Mouse (Mus musculus) forebrain, postnatal 0 days (tissue): ENCODE measurements around the gene Crat. TPM values are rescaled to one million over a fixed set of nuclear protein-coding genes. Genes with fewer than 3 reads are reported as not detected.

Experiments
- ATAC-seq: fragments of 200-750 bp; cut with Nextera tagmentation; 2 replicates; pipeline ENCODE4 v1.8.0; 2017; ENCODE audit warnings: mild to moderate bottlenecking, moderate library complexity
- DNase-seq: peaks from one replicate; pipeline ENCODE4 v3.0.0-alpha.2; 2015
- H3K27ac ChIP-seq: fragments of 300-500 bp; sonication (generic); 2 replicates; pipeline ENCODE4 v1.5.1; 2014; ENCODE audit warnings: low read depth, mild to moderate bottlenecking, antibody characterized with exemption, low read length, moderate library complexity, mixed read lengths
- H3K27me3 ChIP-seq: fragments of 300-500 bp; sonication (generic); 2 replicates; pipeline ENCODE4 v1.6.1; 2014; ENCODE audit warnings: mild to moderate bottlenecking, low read length, mixed read lengths; ENCODE audit not compliant: insufficient read depth
- H3K36me3 ChIP-seq: fragments of 300-500 bp; sonication (generic); 2 replicates; pipeline ENCODE4 v1.6.1; 2014; ENCODE audit warnings: mild to moderate bottlenecking, moderate library complexity; ENCODE audit not compliant: insufficient read depth
- H3K4me1 ChIP-seq: fragments of 300-500 bp; sonication (generic); 2 replicates; pipeline ENCODE4 v1.6.1; 2014; ENCODE audit warnings: antibody characterized with exemption; ENCODE audit not compliant: insufficient read depth
- H3K4me2 ChIP-seq: fragments of 300-500 bp; sonication (generic); 2 replicates; pipeline ENCODE4 v1.6.1; 2014; ENCODE audit warnings: low read depth, mild to moderate bottlenecking, moderate library complexity
- H3K4me3 ChIP-seq: fragments of 300-500 bp; sonication (generic); 2 replicates; pipeline ENCODE4 v1.5.1; 2014; ENCODE audit warnings: low read depth, low read length, mixed read lengths
- H3K9ac ChIP-seq: fragments of 300-500 bp; sonication (generic); 2 replicates; pipeline ENCODE4 v1.6.1; 2014; ENCODE audit warnings: mild to moderate bottlenecking
- H3K9me3 ChIP-seq: fragments of 300-500 bp; sonication (generic); 2 replicates; pipeline ENCODE4 v1.6.1; 2016; ENCODE audit warnings: low read length
- CTCF ChIP-seq: sonication (generic); IDR thresholded peaks from 2 replicates; pipeline ENCODE4 v1.5.1; 2016; ENCODE audit warnings: antibody characterized with exemption, control low read depth, low read depth
- WGBS: fragments of 180-500 bp; shearing (Covaris S2); extraction: QIAGEN DNeasy Blood & Tissue Kit; methylation state at CpG from one replicate; pipeline ENCODE4 v1.1.7; 2014; 5-methylcytosine and 5-hydroxymethylcytosine counted together
- polyA plus RNA-seq: library from polyadenylated mRNA; unstranded; fragments of >200 nt; fragmentation: Nextera tagmentation; extraction: Ambion mirVana; gene quantifications from 2 replicates; pipeline ENCODE4 v1.2.1, GENCODE M21; 2015
- total RNA-seq: library from RNA; depleted of rRNA; stranded (reverse); fragments of >200 nt; gene quantifications from 2 replicates; pipeline ENCODE4 v1.2.3, GENCODE M21; 2014; rRNA removed

The Crat gene
- total RNA-seq: 28.0 and 33.6 TPM in 2 replicates
- 20.7 and 24.0 TPM in 2 replicates for polyA plus RNA-seq

DNA sequence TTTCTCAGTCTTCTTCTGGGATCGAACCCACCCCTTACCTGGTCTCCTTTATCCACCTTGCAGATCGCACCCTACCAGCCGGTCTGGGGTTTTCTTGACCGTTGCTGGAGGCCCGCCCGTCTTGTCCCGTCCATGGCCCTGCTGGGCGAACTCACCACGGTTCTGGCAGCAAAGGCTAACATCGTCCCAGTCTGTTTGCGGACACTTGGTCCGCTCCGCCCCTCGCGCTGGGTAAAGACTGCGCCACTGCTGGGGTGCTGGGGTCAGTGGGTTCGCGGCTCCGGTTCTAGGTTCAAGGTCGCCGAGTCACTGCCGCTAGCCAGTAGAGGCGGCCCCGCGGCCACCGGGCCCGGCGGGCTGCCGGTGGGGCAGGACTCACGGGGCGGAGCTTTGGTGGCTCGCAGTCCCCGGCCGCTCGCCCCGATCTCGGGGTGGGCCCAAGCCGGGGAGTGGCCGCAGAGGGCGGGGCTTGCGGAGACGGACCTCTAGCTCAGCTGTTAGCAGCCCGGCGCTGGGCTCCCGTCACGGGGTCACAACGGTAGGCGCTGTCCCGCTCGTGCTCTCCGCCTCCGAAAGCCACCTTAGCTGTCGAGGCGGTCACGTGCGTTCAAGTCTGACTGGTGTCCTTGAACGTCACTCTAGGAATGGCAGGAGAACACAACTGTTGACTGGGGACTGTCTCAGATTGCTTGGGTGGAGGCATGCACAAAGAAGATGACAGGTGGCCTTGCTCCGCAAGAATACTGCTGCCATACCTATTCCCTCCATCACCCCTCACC, at the start of gene Crat:
Gene Crat, minus strand, starts transcription at position 657 of the 779 bp plus-strand sequence.
- 3% methylated on average over 58 of the region's 58 CpGs for WGBS
- Histone ChIP-seq H3K27me3 (no peaks in the 10 kb centered on the region), H3K36me3 (peaks cover 17% of the 10 kb centered on the region), H3K9me3 (no peaks in the 10 kb centered on the region), H3K4me3 (peak within 1 kb of the TSS; percentile 85), H3K4me1 (peaks cover 16% of the 10 kb centered on the region), H3K9ac (peak within 1 kb of the TSS; percentile 90), H3K27ac (peak within 1 kb of the TSS; percentile 97), H3K4me2 (peak within 1 kb of the TSS; percentile 85)
- DNase-seq: no peak
- no peak for TF ChIP-seq CTCF
- peak; percentile 79 for ATAC-seq

DNA sequence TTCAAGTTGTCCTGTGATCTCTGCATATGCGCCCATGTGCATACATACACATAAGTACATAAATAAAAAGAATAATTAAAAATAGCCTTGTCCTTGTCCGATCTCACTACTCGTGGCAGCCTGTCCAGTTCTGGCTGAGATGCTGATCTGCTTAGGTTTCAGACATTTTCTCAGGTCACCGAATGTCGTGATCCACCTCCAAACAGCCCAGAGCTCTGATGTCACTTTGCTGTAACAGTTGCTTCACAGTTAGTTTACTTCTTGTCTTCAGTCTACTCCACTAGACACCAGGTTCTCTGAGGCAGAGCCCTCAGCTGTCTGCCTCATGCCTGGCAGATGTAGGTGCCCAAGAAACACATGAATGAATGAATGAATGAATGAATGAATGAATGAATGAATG, 48.8 kb upstream of the Crat start:
- Histone ChIP-seq H3K27ac (no peak overlapping the region), H3K4me1 (0 out of 2 replicates have a peak, but pooled peaks cover 5% of the 10 kb centered on the region), H3K9me3 (no peaks in the 10 kb centered on the region), H3K4me2 (peak overlapping the region; percentile 39), H3K4me3 (0 out of 2 replicates have a peak overlapping the region, but pooled peaks have one; percentile 2), H3K27me3 (no peaks in the 10 kb centered on the region), H3K9ac (no peak overlapping the region), H3K36me3 (no peaks in the 10 kb centered on the region)
- WGBS: 67% methylated on average over 5 of the region's 5 CpGs
- DNase-seq (no peak), ATAC-seq (no peak)
- no peak for TF ChIP-seq CTCF

DNA sequence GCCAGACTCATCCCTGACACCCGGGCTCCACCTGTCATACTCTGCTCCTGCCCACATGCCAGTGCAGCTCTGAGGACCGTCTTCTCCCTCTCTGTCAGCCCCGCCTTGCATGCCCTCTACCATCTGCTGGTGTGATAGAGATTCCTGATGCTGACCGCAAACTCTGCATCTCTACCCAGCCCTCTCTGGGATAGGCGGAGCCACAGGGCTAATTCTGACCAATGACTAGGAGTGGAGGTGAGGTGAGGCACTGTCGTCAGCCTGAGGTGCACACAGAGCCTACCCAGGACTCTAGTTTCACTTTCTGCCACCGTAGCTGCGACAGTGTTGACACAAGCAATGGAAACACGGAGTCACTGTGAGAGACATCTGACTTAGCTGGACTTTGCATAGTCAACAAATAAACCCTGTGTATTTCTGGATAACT, 48.3 kb upstream of the Crat start:
- H3K36me3 ChIP-seq: no peaks in the 10 kb centered on the region
- H3K27me3 ChIP-seq: no peaks in the 10 kb centered on the region
- DNase-seq (no peak), ATAC-seq (peak; percentile 75)
- 4% methylated on average over 9 of the region's 9 CpGs for WGBS
- peak overlapping the region; percentile 39 for H3K4me2 ChIP-seq
- TF ChIP-seq CTCF: no peak
- H3K4me1 ChIP-seq: 0 out of 2 replicates have a peak, but pooled peaks cover 4% of the 10 kb centered on the region
- H3K9me3 ChIP-seq: no peaks in the 10 kb centered on the region
- no peak overlapping the region for H3K27ac ChIP-seq
- no peak overlapping the region; the same call in 1 of the 2 replicates for H3K9ac ChIP-seq
- 0 out of 2 replicates have a peak overlapping the region, but pooled peaks have one; percentile 2 for H3K4me3 ChIP-seq

DNA sequence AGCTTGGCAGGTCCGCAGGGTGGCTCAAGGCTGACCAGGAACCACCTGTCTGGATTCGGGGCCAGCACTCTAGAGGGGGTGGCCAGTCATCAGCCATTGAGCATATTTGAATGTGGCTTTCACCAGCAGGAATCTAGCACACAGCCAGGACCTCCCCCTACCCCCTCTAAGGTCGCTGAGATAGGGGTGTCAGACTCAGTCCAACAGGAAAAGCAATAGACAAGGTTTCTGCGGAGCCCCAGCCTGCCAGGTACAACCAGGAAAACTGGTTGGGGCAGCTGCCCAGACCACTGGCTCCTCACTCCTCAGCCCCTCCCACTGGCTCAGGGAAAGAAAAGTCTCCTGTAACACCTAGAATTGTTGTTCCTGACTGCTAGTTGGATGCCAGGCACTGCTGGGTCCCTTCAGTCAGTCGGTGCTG, 47.7 kb upstream of the Crat start:
- H3K9ac ChIP-seq: no peak overlapping the region
- H3K4me3 ChIP-seq: no peak overlapping the region
- H3K36me3 ChIP-seq: no peaks in the 10 kb centered on the region
- ATAC-seq (no peak), DNase-seq (no peak)
- H3K27me3 ChIP-seq: no peaks in the 10 kb centered on the region
- H3K4me2 ChIP-seq: peak overlapping the region; percentile 39; the same call in 1 of the 2 replicates
- H3K4me1 ChIP-seq: no peaks in the 10 kb centered on the region
- no peak overlapping the region for H3K27ac ChIP-seq
- WGBS: 46% methylated on average over 5 of the region's 5 CpGs
- TF ChIP-seq CTCF: no peak
- H3K9me3 ChIP-seq: no peaks in the 10 kb centered on the region

DNA sequence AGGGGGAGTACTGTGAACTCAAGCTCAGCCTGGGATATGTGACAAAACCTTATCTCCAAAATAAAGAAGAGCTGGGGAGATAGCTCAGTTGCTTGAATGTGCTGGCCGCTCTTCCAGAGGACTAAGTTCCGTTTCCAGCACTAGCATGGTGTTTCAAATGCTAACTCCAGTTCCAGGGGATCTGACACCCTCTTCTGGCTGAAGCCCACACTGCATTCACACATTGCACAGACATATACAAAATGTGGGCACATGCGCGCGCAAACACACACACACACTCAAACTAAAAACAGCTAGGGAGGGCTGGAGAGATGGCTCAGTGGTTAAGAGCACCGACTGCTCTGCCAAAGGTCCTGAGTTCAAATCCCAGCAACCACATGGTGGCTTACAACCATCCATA, 43.6 kb upstream of the Crat start:
- ATAC-seq (no peak), DNase-seq (no peak)
- TF ChIP-seq CTCF: peak; percentile 39
- Histone ChIP-seq H3K9ac (no peak overlapping the region), H3K36me3 (peaks cover 3% of the 10 kb centered on the region; the same call in 1 of the 2 replicates), H3K4me1 (no peaks in the 10 kb centered on the region), H3K27me3 (no peaks in the 10 kb centered on the region), H3K27ac (no peak overlapping the region), H3K4me3 (no peak overlapping the region), H3K9me3 (no peaks in the 10 kb centered on the region), H3K4me2 (no peak overlapping the region)
- 89% methylated on average over 6 of the region's 6 CpGs for WGBS

DNA sequence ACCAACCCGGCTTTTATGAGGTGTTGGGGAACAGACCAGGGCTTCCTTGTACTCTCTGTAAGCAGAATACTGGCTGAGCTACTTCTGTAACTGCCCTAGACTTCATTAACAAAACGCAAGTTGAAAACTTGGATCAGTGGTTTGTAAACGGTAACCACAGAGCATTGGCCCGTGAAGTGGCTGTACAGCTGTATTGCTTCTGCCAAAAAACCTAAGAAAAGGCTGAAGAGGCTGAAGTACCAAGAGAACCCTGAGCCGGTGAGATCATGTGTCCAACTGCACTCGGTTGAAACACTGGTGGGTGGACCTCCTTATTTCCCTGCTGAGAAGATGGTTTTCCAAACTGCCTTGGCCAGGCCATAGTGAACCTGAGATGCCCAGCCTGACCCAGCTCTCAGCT, 42.7 kb upstream of the Crat start:
- no peak overlapping the region for H3K9ac ChIP-seq
- 78% methylated on average over 6 of the region's 6 CpGs for WGBS

More for the DNA sequence above, 42.7 kb upstream of the Crat start:
- no peaks in the 10 kb centered on the region for H3K9me3 ChIP-seq
- no peak for TF ChIP-seq CTCF
- ATAC-seq (no peak), DNase-seq (no peak)
- H3K4me1 ChIP-seq: no peaks in the 10 kb centered on the region
- no peak overlapping the region for H3K4me3 ChIP-seq
- no peak overlapping the region for H3K27ac ChIP-seq
- H3K4me2 ChIP-seq: no peak overlapping the region
- H3K27me3 ChIP-seq: no peaks in the 10 kb centered on the region
- peaks cover 3% of the 10 kb centered on the region; the same call in 1 of the 2 replicates for H3K36me3 ChIP-seq
